Mouse (Mus musculus): ENCODE results near the gene Kif4. TPM values are rescaled to one million over a fixed set of nuclear protein-coding genes. Genes with fewer than 3 reads are reported as not detected.

Kif4 gene
- polyA plus RNA-seq (2015; fragmentation: Nextera tagmentation; extraction: Ambion mirVana), result 5.6 and 7.1 TPM in 2 replicates

DNA sequence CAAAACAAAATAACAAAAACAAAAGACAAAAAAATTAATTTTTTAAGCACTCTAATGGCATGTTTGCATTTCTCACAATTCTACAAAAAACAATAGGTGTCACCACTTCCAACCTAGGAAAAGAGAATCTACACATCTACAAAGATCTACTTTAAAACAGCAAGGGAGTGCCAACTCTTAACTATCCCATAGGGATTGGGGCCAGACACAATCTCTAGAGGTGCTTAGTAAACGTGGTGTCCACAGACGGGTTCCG is at the start of gene Kif4:
Gene Kif4 (plus strand): TSS at position 192 of the 256 bp plus-strand sequence.
- Histone ChIP-seq H3K4me1 (replicated peaks) (peaks cover 11% of the 10 kb centered on the region; the same call in 1 of the 2 replicates), H3K27me3 (no peaks in the 10 kb centered on the region), H3K36me3 (no peaks in the 10 kb centered on the region), H3K27ac (replicated peaks) (peak within 1 kb of the TSS; percentile 77; the same call in 1 of the 2 replicates), H3K4me2 (peak within 1 kb of the TSS; percentile 75), H3K9me3 (no peaks in the 10 kb centered on the region), H3K4me3 (peak within 1 kb of the TSS; percentile 53), H3K9ac (peak within 1 kb of the TSS; percentile 57)
- no peak for ATAC-seq (ENCODE audit: low FRiP score, low read depth)
- WGBS, result 18% methylated on average over 3 of the region's 3 CpGs

DNA sequence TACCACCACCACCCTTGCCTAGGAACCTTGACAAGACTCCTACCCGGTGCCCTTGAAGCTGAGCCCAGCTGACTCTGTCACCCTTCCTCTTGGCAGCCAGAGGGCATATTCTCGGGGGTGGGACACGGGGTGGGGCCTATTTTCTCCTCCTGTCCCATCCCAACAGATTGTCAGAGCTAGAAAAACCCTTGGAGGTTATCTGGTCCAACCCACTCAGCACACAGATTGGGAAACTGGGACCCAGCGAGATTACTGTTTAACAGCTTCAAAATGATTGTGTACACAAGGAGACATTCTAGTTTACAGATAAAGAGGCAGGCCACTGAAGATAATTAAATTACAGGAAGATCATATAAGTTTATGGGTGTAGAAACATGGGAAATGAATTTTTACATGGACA is 30.7 kb upstream of the Kif4 start, which contains the start of gene P2ry4:
Gene P2ry4 (minus strand): TSS at position 79 of the 400 bp plus-strand sequence.
- H3K9me3 ChIP-seq, result no peaks in the 10 kb centered on the region
- H3K4me3 ChIP-seq, result no peak within 1 kb of the TSS
- no peaks in the 10 kb centered on the region for H3K36me3 ChIP-seq
- no peaks in the 10 kb centered on the region for H3K4me1 ChIP-seq (replicated peaks)
- no peak for ATAC-seq (ENCODE audit: low FRiP score, low read depth)
- WGBS, result 62% methylated on average over 4 of the region's 4 CpGs
- H3K9ac ChIP-seq, result no peak within 1 kb of the TSS
- H3K4me2 ChIP-seq, result no peak within 1 kb of the TSS
- H3K27me3 ChIP-seq, result peaks cover 4% of the 10 kb centered on the region; the same call in 1 of the 2 replicates
- H3K27ac ChIP-seq (replicated peaks), result no peak within 1 kb of the TSS

DNA sequence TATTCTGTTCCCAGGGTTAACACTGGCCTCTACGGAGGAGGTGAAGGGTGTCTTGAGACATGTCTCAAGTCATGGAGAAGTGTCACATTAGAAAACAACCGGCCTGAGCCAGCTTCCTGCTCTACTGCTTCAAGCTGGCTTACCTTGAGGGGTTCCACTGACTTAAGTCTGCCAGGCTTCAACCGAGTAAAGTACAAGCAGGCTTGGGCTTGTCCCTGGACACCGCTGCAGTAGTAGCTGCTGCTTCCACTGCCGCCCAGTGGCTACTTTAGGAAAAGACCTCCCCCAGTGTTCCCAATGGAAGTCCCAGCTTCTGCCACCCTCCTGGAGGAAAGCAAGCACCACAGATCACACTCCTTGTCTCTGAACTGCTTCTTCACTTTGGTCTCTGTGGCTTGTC is 28.1 kb upstream of the Kif4 start:
- Histone ChIP-seq H3K9ac (no peak overlapping the region), H3K4me2 (no peak overlapping the region), H3K36me3 (no peaks in the 10 kb centered on the region), H3K9me3 (no peaks in the 10 kb centered on the region), H3K27me3 (peaks cover 5% of the 10 kb centered on the region; the same call in 1 of the 2 replicates), H3K27ac (replicated peaks) (no peak overlapping the region), H3K4me3 (no peak overlapping the region), H3K4me1 (replicated peaks) (no peaks in the 10 kb centered on the region)
- 27% methylated on average over 5 of the region's 5 CpGs for WGBS
- no peak for ATAC-seq (ENCODE audit: low FRiP score, low read depth)

DNA sequence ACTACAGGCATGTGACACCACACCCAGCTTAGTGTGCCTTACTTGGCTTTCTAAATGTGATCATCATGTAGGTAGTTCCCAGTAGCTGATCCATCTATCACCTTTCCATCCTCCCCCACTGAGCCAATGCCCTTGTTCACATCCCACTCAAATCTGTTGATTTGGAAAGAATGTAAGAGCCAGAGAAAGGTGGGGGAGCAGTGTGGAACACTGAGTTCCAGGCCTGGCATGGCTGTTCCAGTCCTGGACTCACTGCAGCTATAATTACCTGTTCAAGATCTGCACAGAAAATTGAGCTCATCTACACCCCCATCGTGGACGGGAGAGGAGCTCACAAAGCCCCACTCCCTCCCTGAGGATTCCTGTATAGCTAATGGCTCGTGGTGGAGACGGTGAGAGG is 25.8 kb upstream of the Kif4 start:
- no peak overlapping the region for H3K27ac ChIP-seq (replicated peaks)
- no peak overlapping the region for H3K9ac ChIP-seq
- WGBS, result 72% methylated on average over 4 of the region's 4 CpGs
- no peaks in the 10 kb centered on the region for H3K36me3 ChIP-seq
- H3K27me3 ChIP-seq, result 0 out of 2 replicates have a peak, but pooled peaks cover 3% of the 10 kb centered on the region
- H3K9me3 ChIP-seq, result no peaks in the 10 kb centered on the region
- H3K4me2 ChIP-seq, result no peak overlapping the region
- H3K4me3 ChIP-seq, result no peak overlapping the region
- ATAC-seq (ENCODE audit: low FRiP score, low read depth), result no peak
- no peaks in the 10 kb centered on the region for H3K4me1 ChIP-seq (replicated peaks)

DNA sequence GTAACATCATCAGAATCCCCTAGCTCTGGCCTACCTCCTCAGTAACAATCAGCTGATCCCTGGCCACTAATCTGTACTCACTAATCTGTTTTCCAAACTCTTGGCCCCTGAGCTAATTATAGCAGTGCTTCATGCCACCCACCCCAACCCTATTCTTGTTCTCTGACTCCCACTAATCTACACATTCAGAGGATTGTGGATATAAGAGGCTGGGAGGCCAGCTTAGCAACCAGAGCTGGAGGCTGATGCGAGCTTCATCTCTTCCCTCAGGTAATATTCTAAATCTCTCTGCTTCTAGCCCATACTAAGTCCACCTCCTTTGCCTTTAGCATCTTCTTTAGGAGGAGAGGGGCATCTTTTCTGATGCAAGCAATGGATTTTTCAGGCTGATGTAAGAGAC is 20.2 kb upstream of the Kif4 start, which contains the start of gene Arr3:
Gene Arr3 (plus strand): TSS at position 184 of the 400 bp plus-strand sequence.
- 95% methylated on average over 1 of the region's 1 CpGs for WGBS
- Histone ChIP-seq H3K4me1 (replicated peaks) (no peaks in the 10 kb centered on the region), H3K27ac (replicated peaks) (no peak within 1 kb of the TSS), H3K4me2 (no peak within 1 kb of the TSS), H3K36me3 (no peaks in the 10 kb centered on the region), H3K27me3 (no peaks in the 10 kb centered on the region), H3K9me3 (no peaks in the 10 kb centered on the region), H3K4me3 (no peak within 1 kb of the TSS), H3K9ac (no peak within 1 kb of the TSS)
- no peak for ATAC-seq (ENCODE audit: low FRiP score, low read depth)

DNA sequence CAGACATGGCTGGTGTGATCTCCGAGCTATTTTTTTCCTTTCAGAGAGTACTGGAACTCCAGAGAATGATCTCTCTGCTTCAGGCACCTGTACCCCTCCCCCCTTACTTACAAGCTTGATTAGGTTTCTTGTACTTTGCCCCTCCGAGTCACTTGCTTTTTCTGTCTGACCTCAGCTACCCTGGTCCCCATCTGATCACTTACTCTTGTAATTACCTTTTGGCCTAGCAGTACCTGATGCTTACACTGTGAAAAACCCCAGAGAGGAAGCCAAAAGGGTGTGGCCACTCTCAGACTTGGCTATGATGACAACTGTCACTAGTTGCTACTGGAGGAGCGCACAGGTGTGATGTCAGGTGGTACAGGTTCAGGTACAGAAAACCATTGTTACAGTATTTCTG is 7.0 kb upstream of the Kif4 start:
- H3K9ac ChIP-seq, result no peak overlapping the region
- no peak overlapping the region for H3K4me2 ChIP-seq
- no peak for ATAC-seq (ENCODE audit: low FRiP score, low read depth)
- H3K27ac ChIP-seq (replicated peaks), result no peak overlapping the region
- WGBS, result 69% methylated on average over 3 of the region's 3 CpGs
- H3K36me3 ChIP-seq, result no peaks in the 10 kb centered on the region
- H3K4me1 ChIP-seq (replicated peaks), result no peaks in the 10 kb centered on the region
- no peaks in the 10 kb centered on the region for H3K9me3 ChIP-seq
- H3K4me3 ChIP-seq, result no peak overlapping the region
- no peaks in the 10 kb centered on the region for H3K27me3 ChIP-seq

DNA sequence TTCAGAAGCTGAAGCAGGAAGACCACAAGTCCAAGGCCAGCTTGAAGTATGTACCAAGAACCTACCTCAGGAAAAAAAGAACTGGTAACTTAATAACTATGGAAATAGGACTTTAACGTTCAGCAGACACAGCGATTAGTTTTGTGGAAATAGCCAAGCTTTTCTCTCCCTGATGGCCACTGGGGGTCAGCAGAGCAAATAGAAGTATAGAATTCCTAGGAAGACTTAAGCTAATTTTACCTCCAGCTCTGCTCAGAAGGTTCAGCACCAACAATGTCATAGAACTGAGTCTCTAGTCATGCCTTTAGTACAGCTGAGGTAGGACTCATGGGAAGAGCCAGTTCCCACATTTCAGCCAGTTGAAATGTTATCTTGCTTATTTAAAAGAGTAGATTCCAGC is 4.2 kb upstream of the Kif4 start:
- no peak overlapping the region for H3K9ac ChIP-seq
- H3K9me3 ChIP-seq, result no peaks in the 10 kb centered on the region
- no peak overlapping the region for H3K27ac ChIP-seq (replicated peaks)
- no peak overlapping the region for H3K4me3 ChIP-seq
- 58% methylated on average over 2 of the region's 2 CpGs for WGBS
- H3K27me3 ChIP-seq, result no peaks in the 10 kb centered on the region
- H3K4me2 ChIP-seq, result no peak overlapping the region
- ATAC-seq (ENCODE audit: low FRiP score, low read depth), result no peak
- H3K4me1 ChIP-seq (replicated peaks), result peaks cover 9% of the 10 kb centered on the region; the same call in 1 of the 2 replicates
- no peaks in the 10 kb centered on the region for H3K36me3 ChIP-seq

DNA sequence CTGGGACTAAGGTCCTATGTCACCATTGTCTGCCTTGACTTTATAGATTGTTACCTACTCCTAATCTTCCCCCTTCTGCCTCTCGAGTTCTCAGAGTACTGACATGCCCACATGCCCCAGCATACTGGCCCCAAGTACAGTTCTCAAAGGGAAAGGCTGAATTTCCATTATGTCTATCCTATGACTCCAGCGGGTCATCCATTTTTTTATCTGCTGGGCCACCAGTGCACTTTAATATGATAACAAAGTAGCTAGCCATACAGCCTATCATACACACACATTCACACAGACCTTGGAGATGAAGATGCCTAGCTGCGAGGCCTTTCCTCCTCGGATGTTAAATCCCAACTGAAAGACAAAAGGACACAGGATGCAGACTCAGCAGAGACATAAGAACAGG is 1.3 kb upstream of the Kif4 start:
- no peaks in the 10 kb centered on the region for H3K36me3 ChIP-seq
- no peaks in the 10 kb centered on the region for H3K27me3 ChIP-seq
- 89% methylated on average over 4 of the region's 4 CpGs for WGBS
- peaks cover 11% of the 10 kb centered on the region; the same call in 1 of the 2 replicates for H3K4me1 ChIP-seq (replicated peaks)
- H3K9me3 ChIP-seq, result no peaks in the 10 kb centered on the region
- no peak for ATAC-seq (ENCODE audit: low FRiP score, low read depth)
- H3K9ac ChIP-seq, result no peak overlapping the region
- no peak overlapping the region for H3K4me2 ChIP-seq
- H3K4me3 ChIP-seq, result no peak overlapping the region
- no peak overlapping the region for H3K27ac ChIP-seq (replicated peaks)

DNA sequence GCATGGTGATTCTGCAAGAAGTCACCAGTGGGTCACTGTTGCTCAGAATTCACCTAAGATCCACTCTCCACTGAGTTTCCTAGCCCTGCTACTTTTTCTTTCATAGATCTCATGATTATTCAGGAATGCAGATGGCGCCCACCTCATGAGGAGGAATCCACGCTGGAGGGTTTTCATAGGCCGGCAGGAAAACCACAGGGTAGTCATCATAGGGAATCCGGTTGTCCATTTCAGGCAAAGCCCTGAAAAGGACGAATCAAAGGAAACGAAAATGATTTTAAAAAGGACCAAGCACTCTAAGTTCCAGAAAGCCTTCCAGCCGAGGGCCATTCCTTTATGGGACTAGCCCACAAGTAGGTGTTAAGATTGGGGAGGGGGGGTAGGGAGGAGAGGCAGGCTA is 391 bp upstream of the Kif4 start:
- H3K4me1 ChIP-seq (replicated peaks), result peaks cover 11% of the 10 kb centered on the region; the same call in 1 of the 2 replicates
- no peaks in the 10 kb centered on the region for H3K9me3 ChIP-seq
- H3K4me2 ChIP-seq, result peak overlapping the region; percentile 59
- peak overlapping the region; percentile 53 for H3K4me3 ChIP-seq
- H3K36me3 ChIP-seq, result no peaks in the 10 kb centered on the region
- no peaks in the 10 kb centered on the region for H3K27me3 ChIP-seq
- WGBS, result 46% methylated on average over 7 of the region's 7 CpGs
- no peak overlapping the region for H3K27ac ChIP-seq (replicated peaks)
- ATAC-seq (ENCODE audit: low FRiP score, low read depth), result no peak
- H3K9ac ChIP-seq, result peak overlapping the region; percentile 57

DNA sequence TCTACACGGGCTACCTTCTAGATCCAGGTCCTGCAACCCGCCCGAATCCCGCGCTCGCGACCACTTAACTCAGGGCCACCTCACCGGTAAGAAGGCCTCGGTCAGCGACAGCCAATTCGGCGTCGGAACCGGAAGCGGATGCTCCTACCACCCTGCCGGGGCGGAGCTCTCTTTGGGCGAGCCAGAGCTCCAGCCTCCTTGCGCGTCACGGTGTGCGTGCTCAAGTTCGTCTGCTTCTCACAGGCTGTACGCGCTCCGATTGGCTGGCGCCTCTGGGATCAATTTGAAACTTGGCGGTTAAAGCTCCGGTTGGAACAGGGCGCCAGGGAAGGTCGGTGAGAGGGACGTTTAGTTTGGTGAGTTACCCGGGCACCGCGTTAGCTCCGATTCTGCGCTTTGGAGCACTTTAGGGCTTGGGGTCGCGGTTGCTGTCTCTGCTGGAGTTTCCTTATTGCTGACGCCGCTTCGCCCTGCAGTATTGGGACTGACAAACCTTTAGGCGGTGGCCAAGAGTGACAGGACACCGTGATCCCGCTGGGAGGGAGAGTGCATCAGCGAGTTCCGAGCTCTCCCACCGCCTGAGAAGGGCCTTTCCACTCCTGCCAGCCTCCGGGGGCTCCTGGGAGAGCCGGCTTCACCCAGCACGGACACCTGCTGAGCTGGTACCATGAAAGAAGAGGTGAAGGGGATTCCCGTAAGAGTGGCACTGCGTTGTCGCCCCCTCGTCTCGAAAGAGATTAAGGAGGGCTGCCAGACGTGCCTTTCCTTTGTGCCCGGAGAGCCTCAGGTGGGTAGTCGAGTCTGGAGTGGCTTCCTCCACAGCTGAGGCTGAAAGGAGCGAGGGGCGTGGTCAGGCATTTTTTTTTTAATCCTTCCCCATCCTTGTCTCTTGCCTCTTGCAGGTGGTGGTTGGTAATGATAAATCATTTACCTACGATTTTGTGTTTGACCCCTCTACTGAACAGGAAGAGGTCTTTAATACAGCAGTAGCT is 561 bp downstream of the Kif4 start, which contains the start of gene Pdzd11:
Gene Pdzd11 (minus strand): TSS at position 767 of the 992 bp plus-strand sequence.
- ATAC-seq (ENCODE audit: low FRiP score, low read depth), result peak; percentile 100
- 18% methylated on average over 62 of the region's 62 CpGs for WGBS
- no peaks in the 10 kb centered on the region for H3K9me3 ChIP-seq
- peak within 1 kb of the TSS; percentile 75 for H3K4me2 ChIP-seq
- H3K27me3 ChIP-seq, result no peaks in the 10 kb centered on the region
- peaks cover 11% of the 10 kb centered on the region; the same call in 1 of the 2 replicates for H3K4me1 ChIP-seq (replicated peaks)
- peak within 1 kb of the TSS; percentile 53 for H3K4me3 ChIP-seq
- peak within 1 kb of the TSS; percentile 57 for H3K9ac ChIP-seq
- H3K27ac ChIP-seq (replicated peaks), result peak within 1 kb of the TSS; percentile 77; the same call in 1 of the 2 replicates
- no peaks in the 10 kb centered on the region for H3K36me3 ChIP-seq

DNA sequence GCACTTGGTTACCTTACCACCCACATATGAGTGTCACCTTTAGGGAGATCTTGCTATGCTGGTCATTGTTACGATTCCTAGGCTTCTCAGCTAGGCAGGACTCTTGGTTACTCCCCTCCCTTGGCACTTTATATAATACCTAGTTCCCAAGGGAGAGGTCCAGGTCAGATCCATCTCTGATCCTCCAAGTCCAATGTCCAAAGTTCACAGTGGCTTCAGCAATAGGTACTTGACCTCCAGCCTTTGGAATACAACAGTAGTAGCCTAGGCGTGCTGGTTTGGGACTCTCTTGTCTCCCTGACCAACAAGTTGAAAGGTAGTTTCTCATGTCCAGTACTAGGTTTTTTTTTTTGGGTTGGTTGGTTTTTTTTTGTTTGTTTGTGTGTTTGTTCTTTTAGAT is 3.5 kb downstream of the Kif4 start:
- no peaks in the 10 kb centered on the region for H3K36me3 ChIP-seq
- no peak overlapping the region for H3K4me2 ChIP-seq
- H3K27ac ChIP-seq (replicated peaks), result no peak overlapping the region
- no peaks in the 10 kb centered on the region for H3K27me3 ChIP-seq
- H3K9ac ChIP-seq, result no peak overlapping the region
- no peak for ATAC-seq (ENCODE audit: low FRiP score, low read depth)
- H3K4me3 ChIP-seq, result no peak overlapping the region
- 91% methylated on average over 2 of the region's 2 CpGs for WGBS
- H3K4me1 ChIP-seq (replicated peaks), result peaks cover 11% of the 10 kb centered on the region; the same call in 1 of the 2 replicates
- H3K9me3 ChIP-seq, result no peaks in the 10 kb centered on the region

DNA sequence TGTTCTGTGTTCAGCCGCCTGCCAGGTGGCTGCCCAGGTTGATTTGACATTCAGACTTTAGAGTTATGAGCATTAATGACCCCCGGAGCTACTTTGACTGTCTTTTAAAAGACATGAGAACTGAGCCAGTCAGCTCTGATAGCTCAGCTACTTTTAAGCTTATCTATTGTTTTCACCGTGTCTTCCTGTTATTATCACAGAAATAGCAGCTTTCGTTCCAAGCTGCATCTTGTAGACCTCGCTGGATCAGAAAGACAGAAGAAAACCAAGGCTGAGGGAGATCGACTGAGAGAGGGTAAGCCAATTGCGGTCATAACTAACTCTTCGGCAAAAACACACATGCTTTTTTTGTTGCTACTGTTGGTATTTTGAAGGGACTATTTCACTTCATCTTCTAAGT is 12.9 kb downstream of the Kif4 start:
- 93% methylated on average over 8 of the region's 8 CpGs for WGBS
- H3K27me3 ChIP-seq, result no peaks in the 10 kb centered on the region
- H3K4me2 ChIP-seq, result no peak overlapping the region
- no peak overlapping the region for H3K4me3 ChIP-seq
- no peak for ATAC-seq (ENCODE audit: low FRiP score, low read depth)
- no peaks in the 10 kb centered on the region for H3K9me3 ChIP-seq
- H3K9ac ChIP-seq, result no peak overlapping the region
- no peaks in the 10 kb centered on the region for H3K4me1 ChIP-seq (replicated peaks)
- H3K36me3 ChIP-seq, result no peaks in the 10 kb centered on the region
- no peak overlapping the region for H3K27ac ChIP-seq (replicated peaks)
